Mouse (Mus musculus): ENCODE data around the gene Ttc39b.

The Ttc39b gene

GRCm38 (mm10) chr4:83319736-83320135, 4.3 kb downstream of the Ttc39b start:
- in situ Hi-C loops (cut with MboI; ENCODE audit: unreplicated experiment in 2 of 2) = loop anchor here in 1 of 2 experiments (10.0 kb wide), 1 partner anchor 205 kb away; the partner anchor contains the start of gene Ccdc171

- in situ Hi-C loops (cut with MboI; ENCODE audit: unreplicated experiment in 2 of 2) = no loop called here
Observed at GRCm38 (mm10) chr4:83318758-83319157, 5.3 kb downstream of the Ttc39b start.

GRCm38 (mm10) chr4:83317826-83318348, 6.2 kb downstream of the Ttc39b start:
- in situ Hi-C loops (cut with MboI; ENCODE audit: unreplicated experiment in 2 of 2) = no loop called here

- in situ Hi-C loops (cut with MboI; ENCODE audit: unreplicated experiment in 2 of 2) = no loop called here
Observed at GRCm38 (mm10) chr4:83316718-83317117, 7.3 kb downstream of the Ttc39b start.

GRCm38 (mm10) chr4:83315930-83316329, 8.1 kb downstream of the Ttc39b start:
- in situ Hi-C loops (cut with MboI; ENCODE audit: unreplicated experiment in 2 of 2) = no loop called here

GRCm38 (mm10) chr4:83314922-83315881, 8.9 kb downstream of the Ttc39b start:
- in situ Hi-C loops (cut with MboI; ENCODE audit: unreplicated experiment in 2 of 2) = loop anchor here in 1 of 2 experiments (5.0 kb wide), 1 partner anchor 102 kb away; the partner anchor contains the start of gene Snapc3

GRCm38 (mm10) chr4:83314261-83314793, 9.7 kb downstream of the Ttc39b start:
- in situ Hi-C loops (cut with MboI; ENCODE audit: unreplicated experiment in 2 of 2) = loop anchor here in 1 of 2 experiments (5.0 kb wide), 1 partner anchor 103 kb away; the partner anchor contains the start of gene Snapc3

- in situ Hi-C loops (cut with MboI; ENCODE audit: unreplicated experiment in 2 of 2) = loop anchor here in 1 of 2 experiments (5.0 kb wide), 1 partner anchor 105 kb away; the partner anchor contains the start of gene Snapc3
Observed at GRCm38 (mm10) chr4:83312336-83312735, 11.7 kb downstream of the Ttc39b start.

- in situ Hi-C loops (cut with MboI; ENCODE audit: unreplicated experiment in 2 of 2) = loop anchor here in 1 of 2 experiments (5.0 kb wide), 1 partner anchor 106 kb away; the partner anchor contains the start of gene Snapc3
Observed at GRCm38 (mm10) chr4:83311481-83311880, 12.6 kb downstream of the Ttc39b start.

- in situ Hi-C loops (cut with MboI; ENCODE audit: unreplicated experiment in 2 of 2) = loop anchor here in 1 of 2 experiments (5.0 kb wide), 1 partner anchor 106 kb away; the partner anchor contains the start of gene Snapc3
Observed at GRCm38 (mm10) chr4:83310990-83311389, 13.1 kb downstream of the Ttc39b start.

GRCm38 (mm10) chr4:83308914-83309313, 15.1 kb downstream of the Ttc39b start:
- in situ Hi-C loops (cut with MboI; ENCODE audit: unreplicated experiment in 2 of 2) = no loop called here

- in situ Hi-C loops (cut with MboI; ENCODE audit: unreplicated experiment in 2 of 2) = no loop called here
Observed at GRCm38 (mm10) chr4:83307686-83308469, 16.2 kb downstream of the Ttc39b start.

GRCm38 (mm10) chr4:83306879-83307278, 17.2 kb downstream of the Ttc39b start:
- in situ Hi-C loops (cut with MboI; ENCODE audit: unreplicated experiment in 2 of 2) = no loop called here

- in situ Hi-C loops (cut with MboI; ENCODE audit: unreplicated experiment in 2 of 2) = no loop called here
Observed at GRCm38 (mm10) chr4:83305099-83305498, 19.0 kb downstream of the Ttc39b start.

GRCm38 (mm10) chr4:83302887-83303827, 20.9 kb downstream of the Ttc39b start:
- in situ Hi-C loops (cut with MboI; ENCODE audit: unreplicated experiment in 2 of 2) = loop anchor here in 1 of 2 experiments (5.0 kb wide), 1 partner anchor 44 kb away; no protein-coding TSS in a partner anchor

GRCm38 (mm10) chr4:83302123-83302737, 21.8 kb downstream of the Ttc39b start:
- in situ Hi-C loops (cut with MboI; ENCODE audit: unreplicated experiment in 2 of 2) = loop anchor here in 1 of 2 experiments (5.0 kb wide), 1 partner anchor 45 kb away; no protein-coding TSS in a partner anchor

GRCm38 (mm10) chr4:83301713-83302112, 22.3 kb downstream of the Ttc39b start:
- in situ Hi-C loops (cut with MboI; ENCODE audit: unreplicated experiment in 2 of 2) = loop anchor here in 1 of 2 experiments (5.0 kb wide), 1 partner anchor 46 kb away; no protein-coding TSS in a partner anchor

- in situ Hi-C loops (cut with MboI; ENCODE audit: unreplicated experiment in 2 of 2) = no loop called here
Observed at GRCm38 (mm10) chr4:83284768-83285350, 39.2 kb downstream of the Ttc39b start.

All from v-Abl transformed pro-B cells (cell line).